Mouse (Mus musculus): ENCODE measurements at regions not wholly inside any gene's neighbourhood (a gene's known extent, or its start where the extent isn't known, plus 50 kb on each side); places are given as distances from the start of the nearest gene placed in this dataset.

- no peak for DNase-seq
Measured at GRCm38 (mm10) chr11:112649298-112649697, 132.7 kb upstream of the Sox9 start.

GRCm38 (mm10) chr11:112657410-112658159, 124.4 kb upstream of the Sox9 start:
- DNase-seq = no peak

GRCm38 (mm10) chr11:112659911-112660310, 122.1 kb upstream of the Sox9 start:
- DNase-seq = no peak

GRCm38 (mm10) chr11:112661426-112661825, 120.6 kb upstream of the Sox9 start:
- no peak for DNase-seq

GRCm38 (mm10) chr11:112667311-112667710, 114.7 kb upstream of the Sox9 start:
- DNase-seq = no peak

GRCm38 (mm10) chr11:112672086-112672485, 109.9 kb upstream of the Sox9 start:
- DNase-seq = no peak

- no peak for DNase-seq
Measured at GRCm38 (mm10) chr11:112690047-112690446, 92.0 kb upstream of the Sox9 start.

- no peak for DNase-seq
Measured at GRCm38 (mm10) chr11:112706091-112706490, 75.9 kb upstream of the Sox9 start.

GRCm38 (mm10) chr11:112708119-112708730, 73.8 kb upstream of the Sox9 start:
- no peak for DNase-seq

- DNase-seq = no peak
Measured at GRCm38 (mm10) chr11:112711656-112712055, 70.4 kb upstream of the Sox9 start.

- no peak for DNase-seq
Measured at GRCm38 (mm10) chr11:112718547-112718946, 63.5 kb upstream of the Sox9 start.

- DNase-seq = no peak
Measured at GRCm38 (mm10) chr11:112720652-112721051, 61.4 kb upstream of the Sox9 start.

- DNase-seq = no peak
Measured at GRCm38 (mm10) chr11:112722936-112723335, 59.1 kb upstream of the Sox9 start.

- DNase-seq = no peak
Measured at GRCm38 (mm10) chr11:112728154-112728952, 53.7 kb upstream of the Sox9 start.
